In genomic region chr2:152189640-152190039, GRCm38 (mm10) we compare ENCODE assay signal across 11 mouse cellular contexts. TPM values are rescaled to one million over a fixed set of nuclear protein-coding genes. Genes with fewer than 3 reads are reported as not detected.
DNase-seq lines count a peak whose midpoint lies in the region; ATAC-seq and TF ChIP-seq lines count a peak whose summit lies in the region.
"Had no signal": no experiment of that assay in that cellular context is flagged by ENCODE, and none has a peak within 500 bp of the region (broad histone marks: within the 10 kb centered on the region; RNA-seq: fewer than 3 reads in every experiment).

No protein-coding gene starts in this region.

- no peak overlapping the region for H3K9ac ChIP-seq in forebrain, embryonic 11.5 days (ENCODE audit: low read length)
- no peak overlapping the region for H3K9ac ChIP-seq in forebrain, embryonic 14.5 days (ENCODE audit: low read length)
- no peak overlapping the region for H3K9ac ChIP-seq in kidney, postnatal 0 days (ENCODE audit: low read depth, low read length)

- no peaks in the 10 kb centered on the region for H3K27me3 ChIP-seq in forebrain, embryonic 11.5 days (ENCODE audit: control insufficient read depth, insufficient read depth, low read length)
- no peaks in the 10 kb centered on the region for H3K27me3 ChIP-seq in forebrain, embryonic 14.5 days (replicated peaks; ENCODE audit: control insufficient read depth, insufficient read depth, low read length)
- H3K27me3 ChIP-seq in E14TG2a.4 (ENCODE audit: insufficient read depth, low read length) = no peaks in the 10 kb centered on the region
- H3K27me3 ChIP-seq in kidney, postnatal 0 days (ENCODE audit: insufficient read depth, low read length) = no peaks in the 10 kb centered on the region

- H3K4me3 ChIP-seq in forebrain, embryonic 11.5 days (ENCODE audit: low read depth, low read length) = no peak overlapping the region
- H3K4me3 ChIP-seq in forebrain, embryonic 14.5 days (ENCODE audit: low read depth, low read length) = no peak overlapping the region
- H3K4me3 ChIP-seq in E14TG2a.4 (replicated peaks; ENCODE audit: low read length) = peak overlapping the region; percentile 81
- no peak overlapping the region for H3K4me3 ChIP-seq in kidney, postnatal 0 days (replicated peaks; ENCODE audit: low read depth, low read length)
- H3K4me3 ChIP-seq: megakaryocyte, embryonic 14.5 days had no signal

- no peak for TF ChIP-seq CTCF in E14TG2a.4 (conservative IDR thresholded peaks at IDR 0.05; ENCODE audit: low read length)
- no peak for TF ChIP-seq CTCF in kidney, postnatal 0 days (IDR thresholded peaks at IDR 0.05; ENCODE audit: low read depth)

- no peaks in the 10 kb centered on the region for H3K9me3 ChIP-seq in forebrain, embryonic 11.5 days (ENCODE audit: control insufficient read depth, low read length)
- H3K9me3 ChIP-seq in forebrain, embryonic 14.5 days (replicated peaks; ENCODE audit: control insufficient read depth, low read length) = no peaks in the 10 kb centered on the region
- no peaks in the 10 kb centered on the region for H3K9me3 ChIP-seq in E14TG2a.4 (ENCODE audit: low read length)
- no peaks in the 10 kb centered on the region for H3K9me3 ChIP-seq in kidney, postnatal 0 days (replicated peaks; ENCODE audit: low read length)
- H3K9me3 ChIP-seq: megakaryocyte, embryonic 14.5 days had no signal

- no peak overlapping the region for H3K4me2 ChIP-seq in forebrain, embryonic 11.5 days (ENCODE audit: low read depth, low read length, severe bottlenecking)
- H3K4me2 ChIP-seq in forebrain, embryonic 14.5 days (ENCODE audit: low read length) = no peak overlapping the region
- H3K4me2 ChIP-seq in kidney, postnatal 0 days (ENCODE audit: low read length) = no peak overlapping the region

- no peaks in the 10 kb centered on the region for H3K4me1 ChIP-seq in forebrain, embryonic 11.5 days (replicated peaks; ENCODE audit: control insufficient read depth, insufficient read depth, low read length)
- no peaks in the 10 kb centered on the region for H3K4me1 ChIP-seq in forebrain, embryonic 14.5 days (ENCODE audit: control insufficient read depth, insufficient read depth, low read length)
- H3K4me1 ChIP-seq in E14TG2a.4 (replicated peaks; ENCODE audit: low read depth, low read length) = peaks cover 69% of the 10 kb centered on the region
- H3K4me1 ChIP-seq in kidney, postnatal 0 days (replicated peaks; ENCODE audit: insufficient read depth, low read length) = no peaks in the 10 kb centered on the region

- no peaks in the 10 kb centered on the region for H3K36me3 ChIP-seq in forebrain, embryonic 11.5 days (ENCODE audit: control insufficient read depth, insufficient read depth, low read length)
- H3K36me3 ChIP-seq in forebrain, embryonic 14.5 days (ENCODE audit: control insufficient read depth, insufficient read depth, low read length) = no peaks in the 10 kb centered on the region
- H3K36me3 ChIP-seq in E14TG2a.4 (ENCODE audit: insufficient read depth, low read length) = peaks cover 22% of the 10 kb centered on the region
- H3K36me3 ChIP-seq in kidney, postnatal 0 days (ENCODE audit: insufficient read depth, low read length) = no peaks in the 10 kb centered on the region

- no peak for DNase-seq in forebrain, embryonic 11.5 days (ENCODE audit: low spot score)
- DNase-seq in forebrain, embryonic 14.5 days (ENCODE audit: low spot score) = no peak
- DNase-seq in heart, adult 8-10 months (ENCODE audit: low spot score) = peak; percentile 73
- DNase-seq in kidney, postnatal 0 days (ENCODE audit: low spot score) = peak; percentile 8
- DNase-seq in ovary, postnatal 10 days (ENCODE audit: low spot score) = no peak
- no peak for DNase-seq in left cerebral cortex, postnatal 25 days (ENCODE audit: low spot score in 2 of 2)
- DNase-seq in ovary, adult 18-20 months (ENCODE audit: low spot score) = no peak
- DNase-seq: left cerebral cortex, postnatal 4 days; right cerebral cortex, postnatal 25 days had no signal

- ATAC-seq in forebrain, embryonic 11.5 days (replicated peaks; ENCODE audit: low FRiP score) = 0 out of 2 replicates have a peak, but pooled peaks have one; percentile 4
- no peak for ATAC-seq in forebrain, embryonic 14.5 days
- ATAC-seq in kidney, postnatal 0 days (replicated peaks; ENCODE audit: low FRiP score, low read depth) = no peak

- no peak overlapping the region for H3K27ac ChIP-seq in forebrain, embryonic 11.5 days (ENCODE audit: low read depth, low read length)
- H3K27ac ChIP-seq in forebrain, embryonic 14.5 days (ENCODE audit: low read depth, low read length) = no peak overlapping the region
- 0 out of 2 replicates have a peak overlapping the region, but pooled peaks have one; percentile 8 for H3K27ac ChIP-seq in kidney, postnatal 0 days

- intact Hi-C loops in left cerebral cortex, postnatal 25 days (cut with DNase I) = no loop called here

- 63% methylated on average over 9 of the region's 9 CpGs for WGBS in forebrain, embryonic 11.5 days
- 61% methylated on average over 9 of the region's 9 CpGs for WGBS in forebrain, embryonic 14.5 days
- WGBS in kidney, postnatal 0 days = 44% methylated on average over 9 of the region's 9 CpGs

RNA-seq across cellular contexts. Expression of gene Csnk2a1, which starts 37.0 kb away (rescaled TPM):
- polyA plus RNA-seq in forebrain, embryonic 11.5 days (2014; fragmentation: Nextera tagmentation; extraction: Ambion mirVana) = 72.2 and 73.6 TPM in 2 replicates
- polyA plus RNA-seq in forebrain, embryonic 14.5 days (2014; fragmentation: Nextera tagmentation; extraction: Ambion mirVana) = 162 and 168 TPM in 2 replicates
- 100 to 1,000 TPM in 2 of 4 experiments, 10 to 100 TPM in 2; 92.9 to 115 (median 101) TPM for total RNA-seq in heart, adult 8-10 months (2022)
- 77.9 and 83.1 TPM in 2 replicates for polyA plus RNA-seq in kidney, postnatal 0 days (2015; fragmentation: Nextera tagmentation; extraction: Ambion mirVana)
- total RNA-seq in left cerebral cortex, postnatal 25 days (2021) = 100 to 1,000 TPM; 100 to 107 TPM

RNA-seq across cellular contexts. Expression of gene Tcf15, which starts 46.3 kb away (rescaled TPM):
- 3.4 and 3.5 TPM in 2 replicates for polyA plus RNA-seq in forebrain, embryonic 11.5 days (2014; fragmentation: Nextera tagmentation; extraction: Ambion mirVana)
- polyA plus RNA-seq in forebrain, embryonic 14.5 days (2014; fragmentation: Nextera tagmentation; extraction: Ambion mirVana) = 1.1 and 1.7 TPM in 2 replicates
- 10 to 100 TPM; 21.1 to 47.5 (median 28.5) TPM for total RNA-seq in heart, adult 8-10 months (2022)
- 12.2 and 15.5 TPM in 2 replicates for polyA plus RNA-seq in kidney, postnatal 0 days (2015; fragmentation: Nextera tagmentation; extraction: Ambion mirVana)
- total RNA-seq in left cerebral cortex, postnatal 25 days (2021) = 1 to 10 TPM in 1 of 2 experiments, under 1 TPM in 1; 0.76 to 1.1 TPM

Comparison
In these comparisons a context has a peak if more than half of its experiments do, and no peak if none do; other contexts are left out.
1. DNase-seq: peak in heart, adult 8-10 months (single experiment) and kidney, postnatal 0 days (single experiment); none in forebrain, embryonic 11.5 days (single experiment), forebrain, embryonic 14.5 days (single experiment), ovary, postnatal 10 days (single experiment), left cerebral cortex, postnatal 25 days (0 of 2) and ovary, adult 18-20 months (single experiment).